Mouse (Mus musculus) limb, embryonic 14.5 days (tissue): ENCODE results near the gene Cpa2. TPM values are rescaled to one million over a fixed set of nuclear protein-coding genes. Genes with fewer than 3 reads are reported as not detected.

Source experiments
- ATAC-seq: fragments of 200-750 bp; cut with Nextera tagmentation; 2 replicates; pipeline ENCODE4 v1.8.0; 2017; ENCODE audit warnings: low read depth, moderate number of reproducible peaks, moderate TSS enrichment; ENCODE audit not compliant: low FRiP score
- DNase-seq: peaks from one replicate; pipeline ENCODE4 v3.0.0-alpha.2; 2015; ENCODE audit warnings: low spot score
- H3K27ac ChIP-seq: fragments of 300-500 bp; sonication (generic); replicated peaks from 2 replicates; pipeline ENCODE4 v1.5.1; 2014; ENCODE audit warnings: low read depth, mild to moderate bottlenecking, low read length, moderate library complexity, mixed read lengths
- H3K27me3 ChIP-seq: fragments of 300-500 bp; sonication (generic); 2 replicates; pipeline ENCODE4 v1.6.1; 2014; ENCODE audit warnings: low read length, mixed read lengths; ENCODE audit not compliant: control insufficient read depth, insufficient read depth
- H3K36me3 ChIP-seq: fragments of 300-500 bp; sonication (generic); 2 replicates; pipeline ENCODE4 v1.6.1; 2014; ENCODE audit warnings: mild to moderate bottlenecking, low read length, moderate library complexity, mixed read lengths; ENCODE audit not compliant: control insufficient read depth, insufficient read depth
- H3K4me1 ChIP-seq: fragments of 300-500 bp; sonication (generic); 2 replicates; pipeline ENCODE4 v1.6.1; 2014; ENCODE audit warnings: antibody characterized with exemption, low read length, mixed read lengths; ENCODE audit not compliant: control insufficient read depth, insufficient read depth
- H3K4me2 ChIP-seq: fragments of 300-500 bp; sonication (generic); replicated peaks from 2 replicates; pipeline ENCODE4 v1.6.1; 2014; ENCODE audit warnings: low read depth, mild to moderate bottlenecking, low read length, moderate library complexity; ENCODE audit not compliant: severe bottlenecking
- H3K4me3 ChIP-seq: fragments of 300-500 bp; sonication (generic); replicated peaks from 2 replicates; pipeline ENCODE4 v1.5.1; 2014; ENCODE audit warnings: low read length
- H3K9ac ChIP-seq: fragments of 300-500 bp; sonication (generic); 2 replicates; pipeline ENCODE4 v1.6.1; 2014; ENCODE audit warnings: mild to moderate bottlenecking, low read depth, low read length, moderate library complexity; ENCODE audit not compliant: severe bottlenecking
- H3K9me3 ChIP-seq: fragments of 300-500 bp; sonication (generic); 2 replicates; pipeline ENCODE4 v1.6.1; 2016; ENCODE audit warnings: low read length; ENCODE audit not compliant: control insufficient read depth
- POLR2A ChIP-seq: fragments of 200-500 bp; IDR thresholded peaks from 2 replicates; pipeline ENCODE4 v1.8.0; 2012; ENCODE audit warnings: inconsistent platforms, mild to moderate bottlenecking, moderate library complexity, borderline replicate concordance; ENCODE audit not compliant: insufficient read depth, insufficient read length; ENCODE audit errors: extremely low read depth
- WGBS: fragments of 180-500 bp; shearing (Covaris S2); extraction: QIAGEN DNeasy Blood & Tissue Kit; methylation state at CpG from one replicate; pipeline ENCODE4 v1.1.7; 2014; 5-methylcytosine and 5-hydroxymethylcytosine counted together
- polyA plus RNA-seq, 2 experiments: library from polyadenylated mRNA; depleted of rRNA in 1 of 2; stranded (reverse) in 1 of 2; unstranded in 1 of 2; fragments of >200 nt; fragmentation: Nextera tagmentation in 1 of 2; extraction: Ambion mirVana in 1 of 2; gene quantifications; 2 replicates each; pipeline versions ENCODE4 v1.2.1 to v1.2.3; 2012 to 2014

The Cpa2 gene
- polyA plus RNA-seq, 2 experiments, result 5.3 to 6.6 TPM

- ATAC-seq, result no peak
- H3K4me2 ChIP-seq, result no peak overlapping the region
- DNase-seq, result no peak
- no peak overlapping the region for H3K9ac ChIP-seq
- 43% methylated on average over 7 of the region's 7 CpGs for WGBS
- H3K27ac ChIP-seq, result 0 out of 2 replicates have a peak overlapping the region, but pooled peaks have one; percentile 30
- peaks cover 66% of the 10 kb centered on the region for H3K4me1 ChIP-seq
- H3K9me3 ChIP-seq, result no peaks in the 10 kb centered on the region
- H3K27me3 ChIP-seq, result no peaks in the 10 kb centered on the region
- TF ChIP-seq POLR2A, result no peak
- no peaks in the 10 kb centered on the region for H3K36me3 ChIP-seq
- no peak overlapping the region for H3K4me3 ChIP-seq
Observed at GRCm38 (mm10) chr6:30545689-30546088, 4.3 kb downstream of the Cpa2 start.

- Histone ChIP-seq H3K9ac (peak overlapping the region; percentile 29), H3K4me1 (peaks cover 67% of the 10 kb centered on the region), H3K4me3 (peak overlapping the region; percentile 6; the same call in 1 of the 2 replicates), H3K4me2 (peak overlapping the region; percentile 44), H3K9me3 (no peaks in the 10 kb centered on the region), H3K27me3 (no peaks in the 10 kb centered on the region), H3K27ac (peak overlapping the region; percentile 84), H3K36me3 (no peaks in the 10 kb centered on the region)
- no peak for TF ChIP-seq POLR2A
- DNase-seq, result no peak
- 5% methylated on average over 17 of the region's 17 CpGs for WGBS
- peak; percentile 23; the same call in 1 of the 2 replicates for ATAC-seq
Observed at GRCm38 (mm10) chr6:30546571-30547273, 5.3 kb downstream of the Cpa2 start.

GRCm38 (mm10) chr6:30547274-30547645, 5.9 kb downstream of the Cpa2 start:
- ATAC-seq (no peak; the same call in 1 of the 2 replicates), DNase-seq (no peak)
- H3K9me3 ChIP-seq, result no peaks in the 10 kb centered on the region
- peak overlapping the region; percentile 29 for H3K9ac ChIP-seq
- no peaks in the 10 kb centered on the region for H3K36me3 ChIP-seq
- peak overlapping the region; percentile 44 for H3K4me2 ChIP-seq
- H3K27ac ChIP-seq, result peak overlapping the region; percentile 84
- TF ChIP-seq POLR2A, result no peak
- 0% methylated on average over 17 of the region's 17 CpGs for WGBS
- H3K27me3 ChIP-seq, result no peaks in the 10 kb centered on the region
- peak overlapping the region; percentile 6; the same call in 1 of the 2 replicates for H3K4me3 ChIP-seq
- peaks cover 71% of the 10 kb centered on the region for H3K4me1 ChIP-seq

GRCm38 (mm10) chr6:30547656-30548306, 6.4 kb downstream of the Cpa2 start:
- Histone ChIP-seq H3K4me1 (peaks cover 74% of the 10 kb centered on the region), H3K9me3 (no peaks in the 10 kb centered on the region), H3K4me2 (peak overlapping the region; percentile 44), H3K27ac (peak overlapping the region; percentile 84), H3K27me3 (no peaks in the 10 kb centered on the region), H3K36me3 (no peaks in the 10 kb centered on the region), H3K9ac (peak overlapping the region; percentile 9; the same call in 1 of the 2 replicates), H3K4me3 (no peak overlapping the region)
- TF ChIP-seq POLR2A, result no peak
- DNase-seq, result no peak
- 20% methylated on average over 9 of the region's 9 CpGs for WGBS
- no peak for ATAC-seq

GRCm38 (mm10) chr6:30549231-30549761, 7.9 kb downstream of the Cpa2 start:
- WGBS, result 6% methylated on average over 15 of the region's 15 CpGs
- Histone ChIP-seq H3K36me3 (no peaks in the 10 kb centered on the region), H3K4me3 (no peak overlapping the region), H3K9me3 (no peaks in the 10 kb centered on the region), H3K4me1 (peaks cover 73% of the 10 kb centered on the region), H3K27ac (peak overlapping the region; percentile 84), H3K27me3 (no peaks in the 10 kb centered on the region), H3K9ac (peak overlapping the region; percentile 1), H3K4me2 (peak overlapping the region; percentile 6)
- no peak for TF ChIP-seq POLR2A
- peak; percentile 69 for DNase-seq
- ATAC-seq, result peak; percentile 32
